8 mouse cellular contexts compared by ENCODE assay signal in genomic region chr11:59963364-59964162, GRCm38 (mm10). TPM values are rescaled to one million over a fixed set of nuclear protein-coding genes. Genes with fewer than 3 reads are reported as not detected.
DNase-seq lines count a peak whose midpoint lies in the region; ATAC-seq lines count a peak whose summit lies in the region.

No protein-coding gene starts in this region.

- 8% methylated on average over 34 of the region's 34 CpGs for WGBS in heart, embryonic 11.5 days (ENCODE audit: insufficient replicate concordance)
- WGBS in hindbrain, embryonic 15.5 days: 5% methylated on average over 34 of the region's 34 CpGs
- WGBS in midbrain, embryonic 15.5 days: 6% methylated on average over 34 of the region's 34 CpGs

- H3K4me2 ChIP-seq in heart, embryonic 11.5 days: peak overlapping the region; percentile 98
- peak overlapping the region; percentile 96 for H3K4me2 ChIP-seq in hindbrain, embryonic 15.5 days
- peak overlapping the region; percentile 77 for H3K4me2 ChIP-seq in midbrain, embryonic 15.5 days

- ATAC-seq in heart, embryonic 11.5 days (replicated peaks; ENCODE audit: insufficient number of reproducible peaks, low FRiP score, low TSS enrichment): no peak
- ATAC-seq in hindbrain, embryonic 15.5 days (ENCODE audit: low FRiP score, low read depth): no peak
- ATAC-seq in midbrain, embryonic 15.5 days (replicated peaks): no peak

- H3K9ac ChIP-seq in heart, embryonic 11.5 days (ENCODE audit: low read depth, low read length): peak overlapping the region; percentile 79
- peak overlapping the region; percentile 40 for H3K9ac ChIP-seq in hindbrain, embryonic 15.5 days
- peak overlapping the region; percentile 10; the same call in 1 of the 2 replicates for H3K9ac ChIP-seq in midbrain, embryonic 15.5 days

- peak overlapping the region; percentile 61 for H3K4me3 ChIP-seq in heart, embryonic 11.5 days (ENCODE audit: low read depth, low read length)
- H3K4me3 ChIP-seq in hindbrain, embryonic 15.5 days: peak overlapping the region; percentile 41
- peak overlapping the region; percentile 37 for H3K4me3 ChIP-seq in midbrain, embryonic 15.5 days

- H3K36me3 ChIP-seq in heart, embryonic 11.5 days (ENCODE audit: control insufficient read depth, insufficient read depth, low read length): peaks cover 2% of the 10 kb centered on the region; the same call in 1 of the 2 replicates
- peaks cover 11% of the 10 kb centered on the region; the same call in 1 of the 2 replicates for H3K36me3 ChIP-seq in hindbrain, embryonic 15.5 days
- H3K36me3 ChIP-seq in midbrain, embryonic 15.5 days (replicated peaks): no peaks in the 10 kb centered on the region

- peak overlapping the region; percentile 46; the same call in 1 of the 2 replicates for H3K27ac ChIP-seq in heart, embryonic 11.5 days (ENCODE audit: low read depth, low read length)
- H3K27ac ChIP-seq in hindbrain, embryonic 15.5 days (replicated peaks): no peak overlapping the region
- no peak overlapping the region for H3K27ac ChIP-seq in midbrain, embryonic 15.5 days

- DNase-seq in heart, postnatal 4 days: no peak
- DNase-seq in CD4-positive helper T cell, adult 2 months (ENCODE audit: low read depth, low spot score): peak; percentile 23
- DNase-seq in embryo, embryonic 11 days: peak; percentile 40
- no peak for DNase-seq in layer of hippocampus, adult 9-11 months
- no peak for DNase-seq in MN1 (ENCODE audit: low spot score)

- 0 out of 2 replicates have a peak, but pooled peaks cover 4% of the 10 kb centered on the region for H3K27me3 ChIP-seq in heart, embryonic 11.5 days (ENCODE audit: control insufficient read depth, insufficient read depth, low read length)
- peaks cover 27% of the 10 kb centered on the region for H3K27me3 ChIP-seq in hindbrain, embryonic 15.5 days
- peaks cover 31% of the 10 kb centered on the region for H3K27me3 ChIP-seq in midbrain, embryonic 15.5 days (replicated peaks)

- no peaks in the 10 kb centered on the region for H3K9me3 ChIP-seq in heart, embryonic 11.5 days (replicated peaks; ENCODE audit: control insufficient read depth, low read length)
- H3K9me3 ChIP-seq in hindbrain, embryonic 15.5 days: no peaks in the 10 kb centered on the region
- H3K9me3 ChIP-seq in midbrain, embryonic 15.5 days: no peaks in the 10 kb centered on the region

- peaks cover 56% of the 10 kb centered on the region for H3K4me1 ChIP-seq in heart, embryonic 11.5 days (ENCODE audit: control insufficient read depth, insufficient read depth, low read length)
- H3K4me1 ChIP-seq in hindbrain, embryonic 15.5 days (replicated peaks): peaks cover 24% of the 10 kb centered on the region
- peaks cover 25% of the 10 kb centered on the region for H3K4me1 ChIP-seq in midbrain, embryonic 15.5 days

RNA-seq across cellular contexts. Expression of gene Rasd1, which starts 1.2 kb away (rescaled TPM):
- polyA plus RNA-seq in heart, embryonic 11.5 days (2014; fragmentation: Nextera tagmentation; extraction: Ambion mirVana): 12.0 and 13.9 TPM in 2 replicates
- 1 to 10 TPM; 4.0 to 4.4 TPM for total RNA-seq in heart, postnatal 4 days (2021)
- 0.83 and 1.2 TPM in 2 replicates for polyA plus RNA-seq in hindbrain, embryonic 15.5 days (2015; fragmentation: Nextera tagmentation; extraction: Ambion mirVana)
- polyA plus RNA-seq in midbrain, embryonic 15.5 days (2015; fragmentation: Nextera tagmentation; extraction: Ambion mirVana): 1.2 and 1.6 TPM in 2 replicates

RNA-seq across cellular contexts. Expression of gene Med9, which starts 15.6 kb away (rescaled TPM):
- polyA plus RNA-seq in heart, embryonic 11.5 days (2014; fragmentation: Nextera tagmentation; extraction: Ambion mirVana): 49.1 and 51.2 TPM in 2 replicates
- 10 to 100 TPM; 27.5 to 30.2 TPM for total RNA-seq in heart, postnatal 4 days (2021)
- polyA plus RNA-seq in hindbrain, embryonic 15.5 days (2015; fragmentation: Nextera tagmentation; extraction: Ambion mirVana): 38.0 and 38.2 TPM in 2 replicates
- polyA plus RNA-seq in midbrain, embryonic 15.5 days (2015; fragmentation: Nextera tagmentation; extraction: Ambion mirVana): 32.4 and 33.7 TPM in 2 replicates

Comparison
In these comparisons a context has a peak if more than half of its experiments do, and no peak if none do; other contexts are left out.
1. H3K9ac ChIP-seq: peak in every context shown above with its lines; median percentile 79 in heart, embryonic 11.5 days; 40 in hindbrain, embryonic 15.5 days; 10 in midbrain, embryonic 15.5 days.
2. DNase-seq: peak in CD4-positive helper T cell, adult 2 months (single experiment) and embryo, embryonic 11 days (single experiment); none in heart, postnatal 4 days (single experiment), layer of hippocampus, adult 9-11 months (single experiment) and MN1 (single experiment).
3. Peak in every context shown above with its lines, with median percentiles within 50 percentile points of each other: H3K4me2 ChIP-seq and H3K4me3 ChIP-seq.